Mouse (Mus musculus): ENCODE data around the gene Tfam. TPM values are rescaled to one million over a fixed set of nuclear protein-coding genes. Genes with fewer than 3 reads are reported as not detected.

The Tfam gene
- polyA plus RNA-seq, 1 experiment from 2014 or later: 87.7 TPM

- Histone ChIP-seq H3K9me3 (ENCODE audit: control insufficient read depth, low read length) (no peaks in the 10 kb centered on the region), H3K27ac (ENCODE audit: low read depth, low read length) (no peak overlapping the region), H3K9ac (ENCODE audit: low read depth, low read length) (no peak overlapping the region), H3K27me3 (ENCODE audit: control insufficient read depth, insufficient read depth, low read length) (no peaks in the 10 kb centered on the region), H3K4me3 (ENCODE audit: low read length) (no peak overlapping the region), H3K4me2 (replicated peaks; ENCODE audit: low read depth, low read length) (no peak overlapping the region; the same call in 1 of the 2 replicates), H3K36me3 (ENCODE audit: control insufficient read depth, insufficient read depth, low read length) (peaks cover 16% of the 10 kb centered on the region; the same call in 1 of the 2 replicates), H3K4me1 (ENCODE audit: control insufficient read depth, insufficient read depth, low read length) (peaks cover 8% of the 10 kb centered on the region; the same call in 1 of the 2 replicates)
- 51% methylated on average over 5 of the region's 5 CpGs for WGBS
- ATAC-seq (ENCODE audit: low FRiP score, low TSS enrichment): no peak
Measured at GRCm38 (mm10) chr10:71258943-71259342, 20.9 kb upstream of the Tfam start.

- WGBS: 74% methylated on average over 8 of the region's 8 CpGs
- Histone ChIP-seq H3K36me3 (ENCODE audit: control insufficient read depth, insufficient read depth, low read length) (peaks cover 16% of the 10 kb centered on the region; the same call in 1 of the 2 replicates), H3K27me3 (ENCODE audit: control insufficient read depth, insufficient read depth, low read length) (no peaks in the 10 kb centered on the region), H3K27ac (ENCODE audit: low read depth, low read length) (no peak overlapping the region), H3K9ac (ENCODE audit: low read depth, low read length) (no peak overlapping the region), H3K9me3 (ENCODE audit: control insufficient read depth, low read length) (no peaks in the 10 kb centered on the region), H3K4me3 (ENCODE audit: low read length) (no peak overlapping the region), H3K4me1 (ENCODE audit: control insufficient read depth, insufficient read depth, low read length) (peaks cover 8% of the 10 kb centered on the region; the same call in 1 of the 2 replicates), H3K4me2 (replicated peaks; ENCODE audit: low read depth, low read length) (no peak overlapping the region)
- ATAC-seq (ENCODE audit: low FRiP score, low TSS enrichment): no peak
Measured at GRCm38 (mm10) chr10:71258516-71258915, 20.4 kb upstream of the Tfam start.

GRCm38 (mm10) chr10:71253147-71253546 lies 15.1 kb upstream of the Tfam start:
- Histone ChIP-seq H3K27me3 (ENCODE audit: control insufficient read depth, insufficient read depth, low read length) (no peaks in the 10 kb centered on the region), H3K27ac (ENCODE audit: low read depth, low read length) (no peak overlapping the region), H3K4me2 (replicated peaks; ENCODE audit: low read depth, low read length) (no peak overlapping the region), H3K36me3 (ENCODE audit: control insufficient read depth, insufficient read depth, low read length) (peaks cover 10% of the 10 kb centered on the region; the same call in 1 of the 2 replicates), H3K9me3 (ENCODE audit: control insufficient read depth, low read length) (no peaks in the 10 kb centered on the region), H3K9ac (ENCODE audit: low read depth, low read length) (no peak overlapping the region), H3K4me1 (ENCODE audit: control insufficient read depth, insufficient read depth, low read length) (no peaks in the 10 kb centered on the region), H3K4me3 (ENCODE audit: low read length) (no peak overlapping the region)
- 30% methylated on average over 4 of the region's 4 CpGs for WGBS
- ATAC-seq (ENCODE audit: low FRiP score, low TSS enrichment): no peak

- WGBS: 79% methylated on average over 5 of the region's 5 CpGs
- no peak overlapping the region for H3K4me2 ChIP-seq (replicated peaks; ENCODE audit: low read depth, low read length)
- no peak overlapping the region for H3K27ac ChIP-seq (ENCODE audit: low read depth, low read length)
- no peaks in the 10 kb centered on the region for H3K27me3 ChIP-seq (ENCODE audit: control insufficient read depth, insufficient read depth, low read length)
- no peaks in the 10 kb centered on the region for H3K4me1 ChIP-seq (ENCODE audit: control insufficient read depth, insufficient read depth, low read length)
- no peak overlapping the region for H3K4me3 ChIP-seq (ENCODE audit: low read length)
- peaks cover 10% of the 10 kb centered on the region; the same call in 1 of the 2 replicates for H3K36me3 ChIP-seq (ENCODE audit: control insufficient read depth, insufficient read depth, low read length)
- H3K9ac ChIP-seq (ENCODE audit: low read depth, low read length): no peak overlapping the region
- no peak for ATAC-seq (ENCODE audit: low FRiP score, low TSS enrichment)
- H3K9me3 ChIP-seq (ENCODE audit: control insufficient read depth, low read length): no peaks in the 10 kb centered on the region
Measured at GRCm38 (mm10) chr10:71252421-71252820, 14.3 kb upstream of the Tfam start.

- Histone ChIP-seq H3K27ac (ENCODE audit: low read depth, low read length) (no peak overlapping the region), H3K4me3 (ENCODE audit: low read length) (no peak overlapping the region), H3K27me3 (ENCODE audit: control insufficient read depth, insufficient read depth, low read length) (no peaks in the 10 kb centered on the region), H3K36me3 (ENCODE audit: control insufficient read depth, insufficient read depth, low read length) (peaks cover 10% of the 10 kb centered on the region; the same call in 1 of the 2 replicates), H3K4me1 (ENCODE audit: control insufficient read depth, insufficient read depth, low read length) (no peaks in the 10 kb centered on the region), H3K9ac (ENCODE audit: low read depth, low read length) (no peak overlapping the region), H3K4me2 (replicated peaks; ENCODE audit: low read depth, low read length) (no peak overlapping the region), H3K9me3 (ENCODE audit: control insufficient read depth, low read length) (no peaks in the 10 kb centered on the region)
- no peak for ATAC-seq (ENCODE audit: low FRiP score, low TSS enrichment)
- 65% methylated on average over 5 of the region's 5 CpGs for WGBS
Measured at GRCm38 (mm10) chr10:71251846-71252245, 13.8 kb upstream of the Tfam start.

- Histone ChIP-seq H3K27ac (ENCODE audit: low read depth, low read length) (no peak overlapping the region), H3K9ac (ENCODE audit: low read depth, low read length) (no peak overlapping the region), H3K9me3 (ENCODE audit: control insufficient read depth, low read length) (no peaks in the 10 kb centered on the region), H3K27me3 (ENCODE audit: control insufficient read depth, insufficient read depth, low read length) (no peaks in the 10 kb centered on the region), H3K36me3 (ENCODE audit: control insufficient read depth, insufficient read depth, low read length) (peaks cover 10% of the 10 kb centered on the region; the same call in 1 of the 2 replicates), H3K4me3 (ENCODE audit: low read length) (no peak overlapping the region), H3K4me2 (replicated peaks; ENCODE audit: low read depth, low read length) (no peak overlapping the region), H3K4me1 (ENCODE audit: control insufficient read depth, insufficient read depth, low read length) (no peaks in the 10 kb centered on the region)
- 92% methylated on average over 5 of the region's 5 CpGs for WGBS
- ATAC-seq (ENCODE audit: low FRiP score, low TSS enrichment): no peak
Measured at GRCm38 (mm10) chr10:71251256-71251655, 13.2 kb upstream of the Tfam start.

GRCm38 (mm10) chr10:71250472-71250871 lies 12.4 kb upstream of the Tfam start:
- H3K27ac ChIP-seq (ENCODE audit: low read depth, low read length): no peak overlapping the region
- 85% methylated on average over 17 of the region's 17 CpGs for WGBS
- no peak overlapping the region for H3K4me3 ChIP-seq (ENCODE audit: low read length)
- no peaks in the 10 kb centered on the region for H3K27me3 ChIP-seq (ENCODE audit: control insufficient read depth, insufficient read depth, low read length)
- no peak for ATAC-seq (ENCODE audit: low FRiP score, low TSS enrichment)
- H3K9me3 ChIP-seq (ENCODE audit: control insufficient read depth, low read length): no peaks in the 10 kb centered on the region
- no peak overlapping the region for H3K9ac ChIP-seq (ENCODE audit: low read depth, low read length)
- H3K36me3 ChIP-seq (ENCODE audit: control insufficient read depth, insufficient read depth, low read length): peaks cover 7% of the 10 kb centered on the region; the same call in 1 of the 2 replicates
- H3K4me2 ChIP-seq (replicated peaks; ENCODE audit: low read depth, low read length): no peak overlapping the region
- no peaks in the 10 kb centered on the region for H3K4me1 ChIP-seq (ENCODE audit: control insufficient read depth, insufficient read depth, low read length)

- no peak overlapping the region for H3K9ac ChIP-seq (ENCODE audit: low read depth, low read length)
- H3K9me3 ChIP-seq (ENCODE audit: control insufficient read depth, low read length): no peaks in the 10 kb centered on the region
- ATAC-seq (ENCODE audit: low FRiP score, low TSS enrichment): no peak
- no peaks in the 10 kb centered on the region for H3K4me1 ChIP-seq (ENCODE audit: control insufficient read depth, insufficient read depth, low read length)
- no peak overlapping the region for H3K4me2 ChIP-seq (replicated peaks; ENCODE audit: low read depth, low read length)
- WGBS: 85% methylated on average over 10 of the region's 10 CpGs
- H3K4me3 ChIP-seq (ENCODE audit: low read length): no peak overlapping the region
- no peaks in the 10 kb centered on the region for H3K36me3 ChIP-seq (ENCODE audit: control insufficient read depth, insufficient read depth, low read length)
- no peak overlapping the region for H3K27ac ChIP-seq (ENCODE audit: low read depth, low read length)
- H3K27me3 ChIP-seq (ENCODE audit: control insufficient read depth, insufficient read depth, low read length): no peaks in the 10 kb centered on the region
Measured at GRCm38 (mm10) chr10:71249086-71249880, 11.2 kb upstream of the Tfam start.

- H3K4me3 ChIP-seq (ENCODE audit: low read length): no peak overlapping the region
- ATAC-seq (ENCODE audit: low FRiP score, low TSS enrichment): no peak
- no peaks in the 10 kb centered on the region for H3K4me1 ChIP-seq (ENCODE audit: control insufficient read depth, insufficient read depth, low read length)
- no peaks in the 10 kb centered on the region for H3K27me3 ChIP-seq (ENCODE audit: control insufficient read depth, insufficient read depth, low read length)
- H3K9me3 ChIP-seq (ENCODE audit: control insufficient read depth, low read length): no peaks in the 10 kb centered on the region
- H3K4me2 ChIP-seq (replicated peaks; ENCODE audit: low read depth, low read length): no peak overlapping the region
- 20% methylated on average over 7 of the region's 7 CpGs for WGBS
- no peak overlapping the region for H3K9ac ChIP-seq (ENCODE audit: low read depth, low read length)
- no peaks in the 10 kb centered on the region for H3K36me3 ChIP-seq (ENCODE audit: control insufficient read depth, insufficient read depth, low read length)
- no peak overlapping the region for H3K27ac ChIP-seq (ENCODE audit: low read depth, low read length)
Measured at GRCm38 (mm10) chr10:71246956-71247355, 8.9 kb upstream of the Tfam start.

Measured in kidney, embryonic 14.5 days (tissue).